Mouse (Mus musculus) kidney, adult 11 months (tissue): ENCODE measurements at regions not wholly inside any gene's neighbourhood (a gene's known extent, or its start where the extent isn't known, plus 50 kb on each side); places are given as distances from the start of the nearest gene placed in this dataset.

Experiments
- DNase-seq: peaks from one replicate; pipeline ENCODE4 v3.0.0; 2022

- DNase-seq, result no peak
These were observed 87.6 kb upstream of the Mrps6 start for GRCm38 (mm10) chr16:91970461-91970860.

GRCm38 (mm10) chr16:91973183-91973582 lies 84.9 kb upstream of the Mrps6 start:
- no peak for DNase-seq

DNA sequence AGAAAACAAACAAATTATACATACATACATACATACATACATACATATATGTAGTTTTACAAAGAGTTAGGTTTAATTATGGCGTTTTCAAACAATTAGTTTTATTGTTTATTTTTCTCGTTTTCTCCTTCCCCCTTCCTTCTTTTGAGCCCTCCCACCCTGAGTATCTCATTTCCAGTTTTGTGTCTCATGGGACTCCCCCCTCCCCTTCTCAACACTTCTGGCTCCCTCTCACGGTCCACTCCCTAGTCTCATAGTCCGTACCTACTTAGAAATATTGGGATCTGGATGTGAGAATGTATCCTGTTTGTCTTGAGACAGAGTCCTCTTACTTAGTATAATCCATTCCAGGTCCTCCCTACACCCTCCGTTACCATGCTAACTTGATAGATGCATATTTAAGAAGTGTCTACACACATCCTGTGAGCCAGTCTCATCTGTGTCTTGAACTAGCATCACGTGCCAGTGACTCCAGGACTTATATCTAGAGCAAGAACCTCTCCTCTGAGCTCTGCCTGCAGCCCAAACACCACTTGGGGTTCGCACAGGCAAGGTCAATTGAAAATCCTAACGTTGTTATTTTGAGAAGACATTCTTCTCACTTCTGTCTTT lies 81.8 kb upstream of the Mrps6 start:
- no peak for DNase-seq

DNA sequence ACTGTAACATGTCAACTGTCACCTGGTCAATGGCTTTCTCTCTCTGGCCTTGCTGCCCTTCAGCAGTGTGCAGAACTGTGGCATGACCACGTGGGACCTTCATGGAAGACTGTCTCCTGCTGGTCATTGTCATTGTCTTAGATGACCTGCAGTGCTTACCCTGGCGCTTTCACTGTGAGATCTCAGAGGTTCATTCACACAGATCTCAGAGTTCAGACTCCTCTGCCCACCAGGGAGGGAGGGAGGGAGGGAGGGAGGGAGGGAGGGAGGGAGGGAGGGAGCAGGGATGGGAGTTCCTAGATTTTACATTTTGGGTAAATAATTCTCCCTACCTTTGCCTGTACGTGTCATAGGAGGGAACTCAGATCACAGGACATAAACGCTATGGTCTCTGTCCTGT lies 79.6 kb upstream of the Mrps6 start:
- DNase-seq, result no peak

DNA sequence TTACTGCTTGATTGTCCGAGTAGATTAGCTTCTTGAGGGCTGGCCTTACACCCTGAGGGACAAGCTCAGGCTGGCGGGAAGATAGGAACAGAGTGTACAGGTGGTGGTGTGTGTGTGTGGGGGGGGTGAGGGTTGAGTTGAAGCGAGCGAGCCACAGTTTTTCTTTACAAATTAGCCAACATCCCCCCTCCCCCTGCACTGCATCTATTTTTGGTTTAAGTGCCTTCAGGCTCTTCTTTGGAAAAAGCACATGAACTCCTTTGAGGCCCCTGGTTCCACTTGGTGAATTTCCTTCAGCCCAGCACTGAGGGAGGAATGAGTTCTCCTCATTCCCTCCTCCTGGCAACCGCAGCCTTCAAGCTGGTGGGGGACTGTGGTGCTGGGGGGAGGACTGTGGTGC lies 79.2 kb upstream of the Mrps6 start:
- DNase-seq, result peak; percentile 81

GRCm38 (mm10) chr16:91980482-91980881 lies 77.6 kb upstream of the Mrps6 start:
- no peak for DNase-seq

DNA sequence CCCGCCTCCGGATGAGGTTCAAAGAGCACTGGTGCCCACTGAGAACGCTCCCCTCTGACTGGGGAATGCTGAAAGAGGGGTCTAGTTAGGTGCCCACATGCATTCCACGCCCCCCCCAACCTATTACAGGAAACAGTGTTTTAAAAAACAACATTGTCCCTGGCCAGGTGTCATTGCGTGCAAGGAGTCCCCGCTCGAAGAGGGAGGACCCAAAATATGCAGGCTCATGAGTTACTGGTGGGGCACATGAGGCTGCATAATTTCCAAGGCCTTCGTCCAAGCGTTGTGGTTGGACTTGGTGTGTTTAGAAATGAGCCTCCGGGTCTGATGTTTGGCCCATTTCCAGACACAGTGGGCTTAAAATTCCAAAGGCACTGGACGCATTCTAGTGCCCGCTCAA lies 72.9 kb upstream of the Mrps6 start:
- DNase-seq, result peak; percentile 79

DNA sequence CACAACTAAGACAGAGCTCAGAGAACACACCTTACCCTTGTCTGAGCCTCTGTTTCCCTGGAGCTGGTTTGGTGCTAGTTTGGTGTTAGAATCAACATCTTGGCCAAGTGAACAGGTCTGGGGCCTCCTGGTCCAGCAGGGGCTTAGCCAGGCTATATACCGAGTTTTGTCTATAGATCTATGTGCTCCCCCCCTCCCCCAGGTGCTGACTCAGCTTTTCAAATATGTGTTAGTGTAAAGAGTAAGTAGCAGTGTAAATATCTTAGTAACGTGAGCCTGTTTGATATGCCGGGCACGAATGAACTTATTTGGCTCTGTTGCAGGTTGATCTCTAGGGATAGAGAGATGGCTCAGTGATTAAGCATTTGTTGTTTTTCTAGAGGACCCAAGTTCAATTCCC lies 68.7 kb upstream of the Mrps6 start:
- DNase-seq, result no peak

GRCm38 (mm10) chr16:91995459-91996190 lies 62.4 kb upstream of the Mrps6 start:
- DNase-seq, result peak; percentile 52

DNA sequence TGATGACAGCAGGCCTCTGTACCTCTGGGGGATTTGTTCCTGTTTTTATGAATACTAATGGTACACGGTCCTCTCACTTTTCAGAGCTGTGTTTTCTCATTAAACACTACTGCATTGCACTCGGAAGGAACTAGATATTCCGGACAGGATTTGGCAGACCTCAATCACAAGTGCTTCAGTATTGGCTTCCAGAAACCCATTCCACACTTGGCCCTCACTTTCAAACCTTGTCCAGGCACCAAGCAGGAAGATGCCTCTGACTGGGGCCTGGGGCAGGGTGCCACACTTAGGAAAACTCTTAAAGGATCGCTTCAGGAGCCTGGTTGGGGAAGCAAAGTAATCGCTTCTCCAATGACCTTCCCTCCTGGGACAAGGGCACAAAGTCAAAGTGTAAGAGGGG lies 50.7 kb upstream of the Mrps6 start:
- DNase-seq, result no peak
